Mouse (Mus musculus) thymus, adult 2 months (tissue): Measurements from ENCODE around the gene Foxn1.

ENCODE experiments used
- CTCF ChIP-seq: fragments of 200-500 bp; IDR thresholded peaks from 2 replicates; pipeline ENCODE4 v1.5.1; 2012; ENCODE audit warnings: mild to moderate bottlenecking, control low read depth, low read length, moderate library complexity, borderline replicate concordance; ENCODE audit not compliant: control insufficient read depth, poor library complexity, insufficient read depth; ENCODE audit errors: extremely low read depth
- POLR2A ChIP-seq: fragments of 200-500 bp; IDR thresholded peaks from 2 replicates; pipeline ENCODE4 v1.6.1; 2012; ENCODE audit warnings: mild to moderate bottlenecking, low read length, control low read depth, moderate library complexity; ENCODE audit not compliant: control insufficient read depth, poor library complexity, insufficient read depth; ENCODE audit errors: extremely low read depth

GRCm38 (mm10) chr11:78420263-78420889, 34.0 kb upstream of the Foxn1 start:
- TF ChIP-seq CTCF, result no peak
- no peak for TF ChIP-seq POLR2A
